Mouse (Mus musculus) liver, embryonic 14.5 days (tissue): ENCODE data around the gene Msi2.

ENCODE experiments used
- CTCF ChIP-seq: IDR thresholded peaks from 2 replicates; pipeline ENCODE4 v1.5.1; 2016; ENCODE audit warnings: antibody characterized with exemption, low read depth, control low read depth
- EP300 ChIP-seq: IDR thresholded peaks from 2 replicates; pipeline ENCODE4 v1.6.1; 2016; ENCODE audit warnings: antibody characterized with exemption, low read depth

DNA sequence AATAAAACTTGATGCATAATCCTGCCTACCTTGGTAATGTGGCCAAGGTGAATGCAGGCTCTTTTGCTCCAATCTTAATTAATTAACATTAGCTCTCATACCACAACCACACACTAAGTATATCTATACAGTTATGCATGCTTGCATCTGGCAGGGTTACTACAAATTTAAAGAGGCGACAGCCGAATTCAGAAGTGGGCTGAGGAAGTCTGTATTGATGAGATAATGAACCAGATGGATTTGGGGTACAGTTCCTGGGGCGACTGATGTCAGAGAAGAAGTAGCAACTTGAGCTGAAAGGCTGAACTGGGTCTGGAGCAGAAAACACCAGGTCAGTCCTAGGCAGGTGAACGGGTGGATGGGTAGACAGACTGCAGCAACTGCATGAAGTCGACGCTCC is 412.6 kb downstream of the Msi2 start:
- TF ChIP-seq CTCF, result no peak
- TF ChIP-seq EP300, result no peak
